Mouse (Mus musculus): ENCODE measurements around the gene Zfp423. TPM values are rescaled to one million over a fixed set of nuclear protein-coding genes. Genes with fewer than 3 reads are reported as not detected.
A peak's percentile ranks its signal among the peaks of the same experiment; 100 is the strongest.

Zfp423 gene
- polyA plus RNA-seq, 1 experiment from 2014 or later, result 41.7 TPM

DNA sequence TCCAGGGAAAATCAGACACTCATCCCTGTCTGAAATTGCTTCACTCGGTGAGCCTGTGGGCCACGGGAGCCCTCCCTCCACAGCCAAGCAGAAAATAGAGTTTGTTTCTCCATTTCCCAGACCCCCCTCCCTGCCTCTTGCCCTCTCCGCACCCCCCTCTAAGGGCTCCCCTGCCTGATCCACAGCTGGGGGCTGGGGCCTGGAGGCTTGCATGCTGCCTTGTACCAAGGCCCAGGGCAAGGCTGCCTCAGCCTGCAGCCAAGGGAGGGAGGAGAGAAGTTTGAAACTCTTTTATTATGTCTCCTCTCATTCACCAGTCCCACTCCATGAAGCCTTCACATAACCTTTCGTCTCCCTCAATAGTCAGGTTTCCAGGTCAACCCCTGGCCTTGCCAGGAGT lies 224.5 kb downstream of the Zfp423 start:
- H3K4me1 ChIP-seq (replicated peaks), result peaks cover 56% of the 10 kb centered on the region
- 61% methylated on average over 4 of the region's 4 CpGs for WGBS
- no peak; the same call in 1 of the 2 replicates for ATAC-seq
- 0 out of 2 replicates have a peak overlapping the region, but pooled peaks have one; percentile 21 for H3K9ac ChIP-seq (replicated peaks)
- peak overlapping the region; percentile 59 for H3K27ac ChIP-seq
- H3K4me3 ChIP-seq (replicated peaks), result no peak overlapping the region
- H3K9me3 ChIP-seq, result no peaks in the 10 kb centered on the region
- no peaks in the 10 kb centered on the region for H3K27me3 ChIP-seq
- no peak overlapping the region for H3K4me2 ChIP-seq (replicated peaks)
- H3K36me3 ChIP-seq, result no peaks in the 10 kb centered on the region

- H3K27ac ChIP-seq, result peak overlapping the region; percentile 59
- H3K9me3 ChIP-seq, result no peaks in the 10 kb centered on the region
- H3K9ac ChIP-seq (replicated peaks), result 0 out of 2 replicates have a peak overlapping the region, but pooled peaks have one; percentile 21
- peaks cover 52% of the 10 kb centered on the region for H3K4me1 ChIP-seq (replicated peaks)
- ATAC-seq, result no peak; the same call in 1 of the 2 replicates
- no peaks in the 10 kb centered on the region for H3K27me3 ChIP-seq
- no peaks in the 10 kb centered on the region for H3K36me3 ChIP-seq
- WGBS, result 65% methylated on average over 7 of the region's 7 CpGs
- no peak overlapping the region for H3K4me2 ChIP-seq (replicated peaks)
- no peak overlapping the region for H3K4me3 ChIP-seq (replicated peaks)
Observed at GRCm38 (mm10) chr8:87734496-87734895, 224.9 kb downstream of the Zfp423 start.

DNA sequence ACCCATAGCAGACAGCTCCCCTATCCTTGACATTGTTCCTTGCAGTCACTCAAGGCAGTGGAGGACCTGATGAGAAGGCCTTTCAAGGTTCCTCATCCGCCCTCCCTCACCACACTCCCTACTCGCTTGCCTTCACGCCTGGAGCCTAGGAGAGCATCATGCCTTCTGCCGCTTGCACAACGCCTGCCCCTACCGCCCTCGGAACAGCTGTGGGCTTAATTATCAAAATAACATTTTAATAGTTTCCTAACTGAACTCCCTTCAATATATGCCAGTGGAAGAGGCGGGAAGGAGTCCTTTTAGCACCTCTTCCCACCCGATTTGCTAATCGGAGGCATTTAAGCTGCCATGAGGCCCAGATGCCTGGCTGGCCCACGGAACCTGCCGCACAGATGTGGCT lies 228.3 kb downstream of the Zfp423 start:
- ATAC-seq, result no peak
- H3K4me1 ChIP-seq (replicated peaks), result peaks cover 18% of the 10 kb centered on the region
- H3K9me3 ChIP-seq, result no peaks in the 10 kb centered on the region
- H3K27me3 ChIP-seq, result no peaks in the 10 kb centered on the region
- WGBS, result 95% methylated on average over 12 of the region's 12 CpGs
- no peak overlapping the region for H3K9ac ChIP-seq (replicated peaks)
- H3K4me3 ChIP-seq (replicated peaks), result no peak overlapping the region
- H3K36me3 ChIP-seq, result no peaks in the 10 kb centered on the region
- H3K27ac ChIP-seq, result no peak overlapping the region
- no peak overlapping the region for H3K4me2 ChIP-seq (replicated peaks)

- Histone ChIP-seq H3K36me3 (no peaks in the 10 kb centered on the region), H3K9ac (replicated peaks) (no peak overlapping the region), H3K27ac (peak overlapping the region; percentile 54; the same call in 1 of the 2 replicates), H3K9me3 (no peaks in the 10 kb centered on the region), H3K4me2 (replicated peaks) (no peak overlapping the region), H3K4me3 (replicated peaks) (no peak overlapping the region), H3K27me3 (no peaks in the 10 kb centered on the region), H3K4me1 (replicated peaks) (peaks cover 64% of the 10 kb centered on the region)
- WGBS, result 58% methylated on average over 8 of the region's 8 CpGs
- ATAC-seq, result no peak
Observed at GRCm38 (mm10) chr8:87723015-87723414, 236.4 kb downstream of the Zfp423 start.

DNA sequence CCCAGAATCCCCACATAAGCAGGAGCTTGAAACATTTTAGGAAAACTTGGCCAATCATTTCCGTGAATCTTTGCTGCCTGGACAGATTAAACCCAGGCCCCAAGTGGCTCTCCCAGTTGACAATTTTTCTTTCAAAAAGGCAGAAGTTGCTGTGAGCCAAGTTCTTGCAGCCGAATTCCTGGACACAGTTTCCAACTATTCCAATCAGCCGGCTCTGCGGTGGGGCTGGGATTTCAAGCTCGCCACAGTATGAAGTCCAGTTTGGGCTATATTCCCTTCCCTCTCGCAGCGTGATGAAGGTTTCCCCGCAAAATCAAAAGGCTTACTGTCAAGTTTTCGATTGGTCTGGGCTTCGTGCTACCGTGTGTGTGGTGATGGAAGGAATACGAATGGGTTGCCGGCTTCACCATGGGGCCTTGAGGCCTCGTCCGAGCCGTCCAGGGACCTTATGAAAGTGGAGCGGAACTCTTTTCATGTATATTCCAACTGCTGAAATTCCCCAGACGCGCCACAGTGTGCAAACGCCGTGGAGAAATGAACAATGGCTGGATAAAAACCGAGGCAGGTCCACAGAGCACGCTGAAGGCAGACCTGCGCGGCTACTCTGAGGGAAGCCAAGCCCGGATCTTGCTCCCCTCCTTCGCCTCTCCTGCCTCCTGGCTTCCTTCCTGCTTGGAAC lies 240.1 kb downstream of the Zfp423 start:
- Histone ChIP-seq H3K9ac (replicated peaks) (peak overlapping the region; percentile 41; the same call in 1 of the 2 replicates), H3K9me3 (no peaks in the 10 kb centered on the region), H3K27ac (peak overlapping the region; percentile 94), H3K4me3 (replicated peaks) (no peak overlapping the region), H3K36me3 (no peaks in the 10 kb centered on the region), H3K4me2 (replicated peaks) (peak overlapping the region; percentile 27), H3K27me3 (no peaks in the 10 kb centered on the region), H3K4me1 (replicated peaks) (peaks cover 96% of the 10 kb centered on the region)
- 30% methylated on average over 27 of the region's 27 CpGs for WGBS
- no peak for ATAC-seq

GRCm38 (mm10) chr8:87717445-87717844 lies 241.9 kb downstream of the Zfp423 start:
- H3K4me3 ChIP-seq (replicated peaks), result no peak overlapping the region
- H3K4me2 ChIP-seq (replicated peaks), result no peak overlapping the region
- H3K9me3 ChIP-seq, result no peaks in the 10 kb centered on the region
- ATAC-seq, result no peak
- no peaks in the 10 kb centered on the region for H3K36me3 ChIP-seq
- peak overlapping the region; percentile 94 for H3K27ac ChIP-seq
- H3K27me3 ChIP-seq, result no peaks in the 10 kb centered on the region
- 79% methylated on average over 5 of the region's 5 CpGs for WGBS
- peaks cover 97% of the 10 kb centered on the region for H3K4me1 ChIP-seq (replicated peaks)
- no peak overlapping the region for H3K9ac ChIP-seq (replicated peaks)

GRCm38 (mm10) chr8:87716726-87717248 lies 242.6 kb downstream of the Zfp423 start:
- Histone ChIP-seq H3K27me3 (no peaks in the 10 kb centered on the region), H3K27ac (peak overlapping the region; percentile 94), H3K4me1 (replicated peaks) (peaks cover 97% of the 10 kb centered on the region), H3K4me3 (replicated peaks) (0 out of 2 replicates have a peak overlapping the region, but pooled peaks have one; percentile 13), H3K9me3 (no peaks in the 10 kb centered on the region), H3K4me2 (replicated peaks) (peak overlapping the region; percentile 51), H3K36me3 (no peaks in the 10 kb centered on the region), H3K9ac (replicated peaks) (peak overlapping the region; percentile 63)
- ATAC-seq, result peak; percentile 24
- WGBS, result 11% methylated on average over 9 of the region's 9 CpGs

- H3K4me3 ChIP-seq (replicated peaks), result peak overlapping the region; percentile 13; the same call in 1 of the 2 replicates
- H3K27ac ChIP-seq, result peak overlapping the region; percentile 94
- WGBS, result 6% methylated on average over 24 of the region's 24 CpGs
- H3K27me3 ChIP-seq, result no peaks in the 10 kb centered on the region
- H3K4me1 ChIP-seq (replicated peaks), result peaks cover 97% of the 10 kb centered on the region
- peak; percentile 85 for ATAC-seq
- no peaks in the 10 kb centered on the region for H3K36me3 ChIP-seq
- no peaks in the 10 kb centered on the region for H3K9me3 ChIP-seq
- H3K9ac ChIP-seq (replicated peaks), result peak overlapping the region; percentile 63
- peak overlapping the region; percentile 51 for H3K4me2 ChIP-seq (replicated peaks)
Observed at GRCm38 (mm10) chr8:87715731-87716682, 243.4 kb downstream of the Zfp423 start.

GRCm38 (mm10) chr8:87713946-87714345 lies 245.4 kb downstream of the Zfp423 start:
- H3K36me3 ChIP-seq, result no peaks in the 10 kb centered on the region
- H3K4me2 ChIP-seq (replicated peaks), result no peak overlapping the region
- no peak overlapping the region for H3K27ac ChIP-seq
- 50% methylated on average over 3 of the region's 3 CpGs for WGBS
- no peak for ATAC-seq
- H3K27me3 ChIP-seq, result no peaks in the 10 kb centered on the region
- H3K9ac ChIP-seq (replicated peaks), result no peak overlapping the region
- no peaks in the 10 kb centered on the region for H3K9me3 ChIP-seq
- no peak overlapping the region for H3K4me3 ChIP-seq (replicated peaks)
- peaks cover 83% of the 10 kb centered on the region for H3K4me1 ChIP-seq (replicated peaks)

- Histone ChIP-seq H3K27me3 (no peaks in the 10 kb centered on the region), H3K4me1 (replicated peaks) (peaks cover 83% of the 10 kb centered on the region), H3K27ac (peak overlapping the region; percentile 76), H3K9me3 (no peaks in the 10 kb centered on the region), H3K4me3 (replicated peaks) (no peak overlapping the region), H3K36me3 (no peaks in the 10 kb centered on the region), H3K4me2 (replicated peaks) (no peak overlapping the region), H3K9ac (replicated peaks) (no peak overlapping the region)
- ATAC-seq, result no peak
- WGBS, result 68% methylated on average over 6 of the region's 6 CpGs
Observed at GRCm38 (mm10) chr8:87711955-87712354, 247.4 kb downstream of the Zfp423 start.

DNA sequence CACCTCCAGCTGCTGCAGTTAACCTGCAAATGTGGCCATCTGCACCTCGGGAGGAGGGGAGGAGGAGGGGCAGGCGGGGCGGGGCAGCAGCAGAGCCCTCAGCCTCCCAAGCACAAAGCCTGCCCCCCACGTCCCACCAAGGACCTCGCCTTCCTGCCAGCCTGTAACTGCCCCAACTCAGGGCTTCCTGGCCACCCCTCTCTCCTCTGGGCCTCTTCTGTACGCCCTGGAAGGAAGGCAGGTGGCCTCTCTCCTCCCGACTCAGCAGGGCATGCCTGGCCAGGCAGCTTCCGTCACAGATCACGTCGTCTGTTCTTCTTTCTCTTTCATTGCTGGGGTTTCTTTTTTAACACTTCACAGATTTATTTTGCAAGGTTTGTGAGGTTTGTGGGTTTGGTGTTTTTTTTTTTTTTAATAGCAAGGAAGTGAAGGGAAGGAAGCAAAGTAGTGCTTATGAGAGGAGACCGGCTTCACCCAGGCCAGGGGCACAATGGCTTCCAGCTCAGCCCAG lies 251.2 kb downstream of the Zfp423 start:
- Histone ChIP-seq H3K9ac (replicated peaks) (peak overlapping the region; percentile 51; the same call in 1 of the 2 replicates), H3K27ac (peak overlapping the region; percentile 90), H3K27me3 (no peaks in the 10 kb centered on the region), H3K4me3 (replicated peaks) (no peak overlapping the region), H3K4me2 (replicated peaks) (peak overlapping the region; percentile 40), H3K9me3 (no peaks in the 10 kb centered on the region), H3K36me3 (no peaks in the 10 kb centered on the region), H3K4me1 (replicated peaks) (peaks cover 78% of the 10 kb centered on the region)
- 14% methylated on average over 10 of the region's 11 CpGs for WGBS
- ATAC-seq, result peak; percentile 49
